Mouse (Mus musculus) lung, embryonic 14.5 days (tissue): ENCODE results near the gene Ino80e. TPM values are rescaled to one million over a fixed set of nuclear protein-coding genes. Genes with fewer than 3 reads are reported as not detected.
A peak's percentile ranks its signal among the peaks of the same experiment; 100 is the strongest.

ENCODE experiments used
- ATAC-seq: fragments of 200-750 bp; cut with Nextera tagmentation; 2 replicates; pipeline ENCODE4 v1.8.0; 2017; ENCODE audit warnings: mild to moderate bottlenecking, moderate TSS enrichment, moderate library complexity; ENCODE audit not compliant: insufficient read depth
- DNase-seq: peaks from one replicate; pipeline ENCODE4 v3.0.0-alpha.2; 2015
- H3K27ac ChIP-seq: fragments of 300-500 bp; sonication (generic); 2 replicates; pipeline ENCODE4 v1.5.1; 2014; ENCODE audit warnings: low read depth, mild to moderate bottlenecking, moderate library complexity
- H3K27me3 ChIP-seq: fragments of 300-500 bp; sonication (generic); 2 replicates; pipeline ENCODE4 v1.6.1; 2014; ENCODE audit warnings: low read length, control low read depth; ENCODE audit not compliant: insufficient read depth
- H3K36me3 ChIP-seq: fragments of 300-500 bp; sonication (generic); 2 replicates; pipeline ENCODE4 v1.6.1; 2014; ENCODE audit warnings: control low read depth; ENCODE audit not compliant: insufficient read depth
- H3K4me1 ChIP-seq: fragments of 300-500 bp; sonication (generic); 2 replicates; pipeline ENCODE4 v1.6.1; 2014; ENCODE audit warnings: antibody characterized with exemption, control low read depth; ENCODE audit not compliant: insufficient read depth
- H3K4me2 ChIP-seq: fragments of 300-500 bp; sonication (generic); 2 replicates; pipeline ENCODE4 v1.6.1; 2014; ENCODE audit warnings: mild to moderate bottlenecking
- H3K4me3 ChIP-seq: fragments of 300-500 bp; sonication (generic); 2 replicates; pipeline ENCODE4 v1.5.1; 2014; ENCODE audit warnings: low read depth, low read length
- H3K9ac ChIP-seq: fragments of 300-500 bp; sonication (generic); 2 replicates; pipeline ENCODE4 v1.6.1; 2014
- H3K9me3 ChIP-seq: fragments of 300-500 bp; sonication (generic); 2 replicates; pipeline ENCODE4 v1.6.1; 2016; ENCODE audit warnings: low read depth, low read length, control low read depth
- CTCF ChIP-seq: IDR thresholded peaks from 2 replicates; pipeline ENCODE4 v1.5.1; 2016; ENCODE audit warnings: antibody characterized with exemption, low read depth
- WGBS: fragments of 180-500 bp; shearing (Covaris S2); extraction: QIAGEN DNeasy Blood & Tissue Kit; methylation state at CpG from one replicate; pipeline ENCODE4 v1.1.7; 2014; 5-methylcytosine and 5-hydroxymethylcytosine counted together
- polyA plus RNA-seq: library from polyadenylated mRNA; unstranded; fragments of >200 nt; fragmentation: Nextera tagmentation; extraction: Ambion mirVana; gene quantifications from 2 replicates; pipeline ENCODE4 v1.2.1, GENCODE M21; 2014

Ino80e gene
- polyA plus RNA-seq, 1 experiment from 2014 or later: 92.9 TPM

DNA sequence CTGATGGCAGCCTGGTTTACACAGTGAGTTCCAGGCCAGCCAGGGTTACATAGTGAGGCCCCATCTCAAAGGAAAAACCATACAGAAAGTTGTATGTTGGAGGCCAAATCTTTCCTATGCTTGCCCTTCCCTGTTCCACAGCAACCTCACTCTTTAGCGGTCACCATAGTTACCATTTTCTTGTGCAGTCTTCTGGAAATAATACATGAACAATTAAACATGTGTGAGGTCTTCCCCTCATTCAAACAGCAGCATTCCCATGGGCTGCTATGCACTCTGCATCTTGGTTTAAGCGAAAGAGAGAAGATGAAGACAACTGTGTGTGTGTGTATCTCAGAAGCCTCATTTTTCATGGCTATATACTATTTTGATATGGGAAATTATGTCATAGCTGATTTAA, 16.7 kb downstream of the Ino80e start:
- ATAC-seq: no peak
- H3K4me1 ChIP-seq: no peaks in the 10 kb centered on the region
- H3K9me3 ChIP-seq: no peaks in the 10 kb centered on the region
- DNase-seq: no peak
- no peak for TF ChIP-seq CTCF
- H3K27ac ChIP-seq: no peak overlapping the region
- no peak overlapping the region for H3K9ac ChIP-seq
- no peak overlapping the region for H3K4me3 ChIP-seq
- H3K36me3 ChIP-seq: no peaks in the 10 kb centered on the region
- H3K27me3 ChIP-seq: peaks cover 32% of the 10 kb centered on the region
- H3K4me2 ChIP-seq: no peak overlapping the region
- WGBS: 90% methylated on average over 2 of the region's 2 CpGs

DNA sequence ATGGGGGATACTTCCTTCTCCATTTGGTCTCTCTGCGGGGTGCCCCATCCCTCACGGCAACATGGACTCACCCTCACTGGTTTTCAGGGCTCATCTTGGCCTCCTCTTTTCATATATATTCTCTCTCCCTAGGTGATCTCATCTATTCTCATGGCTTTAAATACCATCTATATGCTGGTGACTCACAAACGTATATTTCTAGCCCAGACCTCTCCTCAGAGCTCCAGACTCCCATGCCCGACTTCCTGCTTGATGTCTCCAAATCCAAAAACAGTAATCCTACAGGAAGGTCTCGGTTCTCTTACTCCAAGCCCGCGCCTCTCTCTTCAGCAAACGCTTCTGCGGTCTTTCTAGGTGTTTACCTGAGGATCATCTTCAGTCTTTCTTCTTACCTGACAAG, 18.9 kb downstream of the Ino80e start:
- DNase-seq (no peak), ATAC-seq (no peak)
- Histone ChIP-seq H3K4me2 (no peak overlapping the region), H3K27me3 (peaks cover 15% of the 10 kb centered on the region), H3K9me3 (no peaks in the 10 kb centered on the region), H3K4me3 (no peak overlapping the region), H3K36me3 (no peaks in the 10 kb centered on the region), H3K4me1 (no peaks in the 10 kb centered on the region), H3K27ac (no peak overlapping the region), H3K9ac (no peak overlapping the region)
- WGBS: 72% methylated on average over 9 of the region's 9 CpGs
- TF ChIP-seq CTCF: no peak

DNA sequence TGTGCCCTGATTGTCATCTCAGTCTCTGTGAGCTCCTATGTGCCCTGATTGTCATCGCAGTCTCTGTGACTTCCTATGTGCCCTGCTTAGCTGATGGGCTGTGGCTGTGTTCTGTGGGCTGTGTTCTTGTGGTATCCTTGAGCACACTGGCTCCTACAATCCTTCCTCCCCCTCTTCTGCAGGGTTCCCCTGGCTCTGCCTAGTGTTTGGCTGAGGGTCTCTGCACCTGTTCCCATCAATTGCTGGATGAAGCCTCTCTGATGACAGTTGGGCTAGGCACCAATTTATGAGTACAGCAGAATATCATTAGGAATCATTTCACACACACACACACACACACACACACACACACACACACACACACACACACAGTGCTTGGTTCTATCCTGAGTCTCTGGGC, 28.9 kb downstream of the Ino80e start:
- Histone ChIP-seq H3K9ac (no peak overlapping the region), H3K4me2 (no peak overlapping the region), H3K9me3 (no peaks in the 10 kb centered on the region), H3K36me3 (no peaks in the 10 kb centered on the region), H3K4me3 (no peak overlapping the region), H3K27me3 (no peaks in the 10 kb centered on the region), H3K27ac (no peak overlapping the region), H3K4me1 (no peaks in the 10 kb centered on the region)
- 91% methylated on average over 1 of the region's 1 CpGs for WGBS
- ATAC-seq: no peak
- no peak for TF ChIP-seq CTCF
- no peak for DNase-seq

DNA sequence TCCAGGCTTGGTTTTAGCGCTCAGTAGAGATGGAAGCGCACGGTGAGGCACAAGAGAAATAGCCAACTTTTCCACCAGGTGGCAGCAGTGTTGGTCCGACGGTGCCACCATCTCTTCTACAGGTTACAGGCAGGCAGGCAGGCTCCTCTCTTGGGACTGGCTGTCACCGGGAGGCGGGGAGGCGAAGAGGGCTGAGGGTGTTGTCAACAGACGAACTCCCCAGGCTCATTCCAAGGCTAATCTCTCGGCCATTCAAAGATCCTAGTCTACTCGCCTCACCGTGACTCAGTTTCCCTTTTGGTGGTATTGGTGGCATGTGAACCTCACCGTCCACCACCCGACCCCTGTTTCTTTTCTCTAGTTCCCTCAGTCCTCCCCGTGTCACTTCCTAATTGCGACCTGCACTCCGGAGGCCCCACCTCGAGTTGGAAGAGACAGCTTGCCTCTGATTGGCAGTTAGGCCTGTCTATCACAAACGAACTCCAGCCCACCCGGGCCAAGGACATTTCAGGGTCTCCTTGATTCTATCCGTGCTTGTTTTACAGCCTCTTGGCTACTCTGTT, 30.1 kb downstream of the Ino80e start:
- ATAC-seq (peak; percentile 80), DNase-seq (peak; percentile 90)
- TF ChIP-seq CTCF: peak; percentile 88
- Histone ChIP-seq H3K4me2 (peak overlapping the region; percentile 58), H3K27me3 (no peaks in the 10 kb centered on the region), H3K27ac (no peak overlapping the region), H3K4me1 (no peaks in the 10 kb centered on the region), H3K36me3 (no peaks in the 10 kb centered on the region), H3K9ac (no peak overlapping the region), H3K4me3 (peak overlapping the region; percentile 29), H3K9me3 (no peaks in the 10 kb centered on the region)
- 2% methylated on average over 21 of the region's 21 CpGs for WGBS

DNA sequence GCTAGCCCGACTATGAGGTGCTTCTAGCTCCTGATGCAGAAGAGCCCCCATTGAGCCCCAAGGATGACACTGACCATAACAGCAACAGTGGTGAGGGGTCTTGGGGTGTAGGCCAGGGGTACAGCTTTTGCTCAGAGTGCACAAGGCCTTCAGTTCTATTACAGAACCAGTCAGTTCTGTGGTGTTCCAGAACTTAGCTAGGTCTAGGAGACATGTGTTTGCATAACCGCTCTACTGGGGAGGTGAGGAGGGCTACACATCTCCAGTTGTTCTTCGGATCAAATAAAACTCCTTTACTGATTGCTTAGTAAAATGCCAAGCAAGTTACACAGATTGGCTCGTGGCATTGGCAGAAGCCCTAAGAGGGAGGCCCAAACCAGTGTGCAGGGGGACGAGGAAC, 30.6 kb downstream of the Ino80e start, which contains the start of gene 4930451I11Rik:
TSS of gene 4930451I11Rik (minus strand) at position 101 of the 400 bp plus-strand sequence.
- 58% methylated on average over 5 of the region's 5 CpGs for WGBS
- Histone ChIP-seq H3K9me3 (no peaks in the 10 kb centered on the region), H3K27ac (no peak within 1 kb of the TSS), H3K4me3 (peak within 1 kb of the TSS; percentile 29), H3K9ac (no peak within 1 kb of the TSS), H3K4me2 (peak within 1 kb of the TSS; percentile 58), H3K36me3 (no peaks in the 10 kb centered on the region), H3K4me1 (no peaks in the 10 kb centered on the region), H3K27me3 (no peaks in the 10 kb centered on the region)
- no peak for DNase-seq
- ATAC-seq: no peak
- no peak for TF ChIP-seq CTCF

DNA sequence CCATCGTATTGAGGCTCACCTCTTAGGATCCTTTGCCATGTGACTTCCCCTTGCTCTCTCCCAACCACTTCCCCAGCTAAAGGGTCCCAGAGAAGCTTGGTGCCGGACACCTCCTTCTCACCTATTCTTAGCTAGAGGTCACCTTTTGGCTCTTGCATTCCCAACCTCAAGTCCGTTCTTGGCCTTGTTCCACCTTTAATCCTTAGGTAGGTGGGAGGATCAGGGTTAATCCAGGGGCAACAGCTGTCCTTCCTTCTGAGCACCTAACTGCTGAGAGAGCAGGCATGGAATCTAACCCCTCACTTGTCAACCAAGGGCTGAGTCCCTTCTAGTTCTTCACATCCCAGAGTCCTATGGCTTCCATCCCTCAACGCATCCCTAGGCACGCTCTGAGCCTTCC, 36.2 kb downstream of the Ino80e start:
- ATAC-seq (no peak), DNase-seq (no peak)
- 60% methylated on average over 5 of the region's 5 CpGs for WGBS
- Histone ChIP-seq H3K27ac (no peak overlapping the region), H3K4me3 (no peak overlapping the region), H3K9ac (no peak overlapping the region), H3K9me3 (no peaks in the 10 kb centered on the region), H3K4me2 (no peak overlapping the region), H3K36me3 (no peaks in the 10 kb centered on the region), H3K4me1 (no peaks in the 10 kb centered on the region), H3K27me3 (peaks cover 22% of the 10 kb centered on the region)
- TF ChIP-seq CTCF: no peak

DNA sequence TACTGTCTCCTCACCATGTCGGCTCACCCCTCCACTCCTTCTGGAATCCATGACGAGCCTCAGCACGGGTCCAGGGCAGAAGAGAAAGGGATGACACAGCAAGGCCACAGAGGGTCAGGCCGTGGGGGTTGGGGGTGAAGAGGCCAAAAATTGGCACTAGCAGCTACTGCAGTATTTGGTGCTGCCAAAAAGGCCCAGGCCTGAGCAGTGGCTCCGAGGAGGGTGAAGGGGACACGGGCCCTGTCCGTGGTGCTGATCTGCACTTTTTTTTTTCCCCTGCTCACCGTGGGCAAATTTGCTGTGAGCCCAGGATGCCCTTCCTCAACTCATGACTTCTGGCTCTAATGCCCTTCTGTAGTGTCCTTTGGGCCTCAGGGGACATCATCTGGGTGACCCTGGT, 36.8 kb downstream of the Ino80e start:
- no peak overlapping the region for H3K27ac ChIP-seq
- WGBS: 9% methylated on average over 8 of the region's 8 CpGs
- ATAC-seq (no peak), DNase-seq (peak; percentile 72)
- H3K4me2 ChIP-seq: no peak overlapping the region
- H3K4me3 ChIP-seq: no peak overlapping the region
- no peaks in the 10 kb centered on the region for H3K4me1 ChIP-seq
- H3K9me3 ChIP-seq: no peaks in the 10 kb centered on the region
- no peak overlapping the region for H3K9ac ChIP-seq
- H3K27me3 ChIP-seq: peaks cover 22% of the 10 kb centered on the region
- H3K36me3 ChIP-seq: no peaks in the 10 kb centered on the region
- TF ChIP-seq CTCF: no peak

DNA sequence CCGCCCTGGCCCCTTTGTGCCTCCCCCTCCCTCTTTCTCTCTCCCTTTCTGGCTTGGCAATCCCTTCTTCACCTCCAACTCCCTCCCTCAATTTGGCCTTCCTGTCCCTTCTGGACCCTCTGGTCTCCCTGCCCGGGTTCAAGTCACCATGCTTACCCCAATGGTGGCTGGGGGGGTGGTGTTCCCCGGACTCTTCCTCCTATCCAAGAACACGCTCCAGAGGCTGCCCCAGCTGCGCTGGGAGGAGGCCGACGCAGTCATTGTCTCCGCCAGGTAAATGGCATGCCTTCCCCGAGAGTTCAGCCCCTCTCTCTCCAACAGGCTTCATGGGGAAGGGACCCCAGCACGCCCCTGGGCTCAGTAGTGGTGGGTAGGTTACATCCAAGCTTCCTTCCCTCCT, 38.2 kb downstream of the Ino80e start:
- 10% methylated on average over 10 of the region's 10 CpGs for WGBS
- no peaks in the 10 kb centered on the region for H3K9me3 ChIP-seq
- DNase-seq: no peak
- TF ChIP-seq CTCF: no peak
- H3K36me3 ChIP-seq: no peaks in the 10 kb centered on the region
- ATAC-seq: no peak
- H3K9ac ChIP-seq: no peak overlapping the region
- no peak overlapping the region for H3K27ac ChIP-seq
- no peak overlapping the region for H3K4me2 ChIP-seq
- no peak overlapping the region for H3K4me3 ChIP-seq
- peaks cover 22% of the 10 kb centered on the region for H3K27me3 ChIP-seq
- H3K4me1 ChIP-seq: no peaks in the 10 kb centered on the region
